Mouse (Mus musculus): ENCODE data around the gene Pnp.

GRCm38 (mm10) chr14:50936649-50937048 is 5.8 kb downstream of the Pnp start:
- TF ChIP-seq CTCF (IDR thresholded peaks at IDR 0.05; ENCODE audit: borderline replicate concordance, insufficient read depth, low read depth, low read length): no peak
- TF ChIP-seq POLR2A (IDR thresholded peaks at IDR 0.05; ENCODE audit: borderline replicate concordance, insufficient read depth, low read length): no peak
